Mouse (Mus musculus) A20 (cell line): ENCODE data around the gene Uhrf2.

Source experiments
- DNase-seq: peaks from one replicate; pipeline ENCODE4 v3.0.0-alpha.2; 2011; ENCODE audit warnings: low read depth, low spot score

Gene Uhrf2

DNA sequence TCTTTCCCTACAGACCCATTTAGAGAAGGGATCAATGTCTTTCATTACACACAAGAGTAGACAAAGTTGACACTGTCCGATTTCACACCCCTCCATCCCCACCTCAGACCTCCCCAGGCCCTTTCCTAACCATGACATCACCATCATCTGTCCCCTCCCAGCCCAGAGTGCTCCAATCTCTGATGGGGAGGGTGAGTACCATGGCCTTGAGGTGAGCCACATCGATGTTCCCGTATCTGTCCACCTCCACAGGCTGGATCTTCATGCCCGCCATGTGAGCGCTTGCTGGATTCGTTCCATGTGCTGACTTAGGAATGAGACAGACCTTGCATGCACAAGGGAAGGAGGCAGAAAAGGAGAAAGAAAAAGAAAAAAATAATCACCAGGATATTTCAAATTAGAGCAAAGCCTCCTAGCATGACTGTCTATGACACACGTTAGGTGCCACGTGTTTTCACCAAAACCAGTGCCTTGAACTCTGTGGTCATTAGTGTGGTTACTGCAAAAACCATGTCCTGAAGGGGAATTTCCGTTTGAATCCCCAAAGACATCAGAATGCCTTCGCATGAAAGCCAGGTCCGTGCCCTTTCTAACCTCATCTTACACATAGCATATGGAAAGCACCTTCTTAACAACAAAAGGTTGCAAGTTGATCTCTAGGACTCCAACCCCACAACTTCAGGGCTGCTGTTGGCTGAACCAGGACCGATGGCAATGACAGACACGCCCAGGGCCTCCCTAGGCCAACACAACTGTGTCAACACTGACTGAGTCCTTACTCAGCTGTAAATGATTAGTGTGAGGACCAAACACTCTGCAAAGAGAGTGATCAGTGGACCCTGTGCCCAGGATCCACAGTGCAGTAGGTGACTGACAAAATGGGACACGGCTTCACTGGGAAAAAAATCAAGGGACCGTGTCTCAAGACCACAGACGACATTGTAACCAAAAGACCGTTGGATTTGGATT is 88.3 kb downstream of the Uhrf2 start:
- DNase-seq: no peak

DNA sequence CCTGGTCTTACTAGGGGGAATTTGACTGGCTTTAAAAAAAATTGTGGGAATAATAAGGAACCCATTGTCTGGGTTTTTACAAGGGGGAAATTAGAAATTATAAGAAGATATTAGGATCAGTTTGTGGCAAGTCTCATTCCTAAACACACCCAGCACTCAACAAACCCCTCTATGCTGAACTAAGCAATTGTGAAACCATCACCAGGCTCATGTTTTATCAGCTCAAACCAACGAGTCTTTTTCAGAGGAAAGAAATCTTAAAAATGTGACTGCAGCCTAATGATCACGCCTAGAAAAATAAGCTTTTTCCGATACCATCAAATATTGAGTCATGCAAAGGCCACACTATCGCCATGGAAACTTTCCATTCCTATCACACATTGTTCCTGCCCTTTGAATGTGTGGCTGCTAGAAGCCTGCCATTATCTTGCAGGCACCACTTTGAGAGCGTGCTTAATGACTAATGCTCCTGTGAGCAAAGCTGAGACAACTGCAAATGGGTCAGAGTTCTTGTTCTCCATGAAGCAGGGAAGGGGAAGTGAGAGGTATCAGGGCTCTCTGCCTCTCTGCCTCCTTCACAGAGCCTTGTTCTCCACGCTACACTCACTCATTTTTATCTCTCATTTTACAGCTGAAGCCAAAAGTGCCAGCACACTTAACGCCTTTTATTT is 94.8 kb downstream of the Uhrf2 start:
- DNase-seq: peak; percentile 10

DNA sequence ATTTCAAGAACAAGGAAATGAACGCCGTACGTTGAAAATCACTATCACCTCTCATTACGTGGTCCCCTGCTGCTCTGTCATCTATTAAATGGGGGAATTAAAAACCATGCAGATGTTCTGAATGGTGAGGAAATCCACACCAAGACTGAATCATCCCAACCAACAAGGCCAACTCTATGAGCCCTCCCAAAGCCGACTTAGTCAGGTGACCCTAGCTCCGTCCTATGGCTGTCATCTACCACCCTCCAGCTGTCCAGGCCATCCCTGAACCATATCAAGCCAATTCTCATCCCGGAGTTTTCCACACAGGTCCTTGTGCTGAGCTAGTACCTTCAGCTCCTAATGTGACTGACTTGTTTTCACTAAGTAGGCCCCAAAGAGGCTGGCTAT is 95.4 kb downstream of the Uhrf2 start:
- DNase-seq: no peak

DNA sequence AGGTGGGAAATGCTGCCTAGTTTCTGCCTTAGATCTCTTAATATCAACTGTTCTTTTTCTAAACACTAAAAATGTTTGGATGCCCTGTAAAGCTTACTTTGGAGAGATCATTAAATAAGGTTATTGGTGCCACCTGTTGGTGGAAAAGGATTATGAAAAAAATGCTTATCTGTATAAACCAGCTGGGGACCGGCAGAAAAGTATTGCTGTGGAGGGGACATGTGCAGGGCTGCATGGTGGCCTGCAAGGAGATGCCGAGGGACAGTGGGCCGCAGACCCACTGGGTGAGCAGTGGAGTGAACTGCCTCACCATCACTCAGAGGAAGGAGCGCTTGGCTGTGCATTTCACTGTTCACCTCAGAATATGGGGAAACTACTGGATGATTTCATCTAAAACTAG is 97.9 kb downstream of the Uhrf2 start:
- DNase-seq: peak; percentile 56

GRCm38 (mm10) chr19:30136308-30136707 is 106.0 kb downstream of the Uhrf2 start:
- DNase-seq: no peak
